Mouse (Mus musculus): ENCODE data around the gene Adgrb2.

The Adgrb2 gene

GRCm38 (mm10) chr4:129984421-129985061 is at the start of gene Adgrb2:
Gene Adgrb2, plus strand, starts transcription at chr4:129984870.
- DNase-seq (ENCODE audit: low spot score) = no peak

DNA sequence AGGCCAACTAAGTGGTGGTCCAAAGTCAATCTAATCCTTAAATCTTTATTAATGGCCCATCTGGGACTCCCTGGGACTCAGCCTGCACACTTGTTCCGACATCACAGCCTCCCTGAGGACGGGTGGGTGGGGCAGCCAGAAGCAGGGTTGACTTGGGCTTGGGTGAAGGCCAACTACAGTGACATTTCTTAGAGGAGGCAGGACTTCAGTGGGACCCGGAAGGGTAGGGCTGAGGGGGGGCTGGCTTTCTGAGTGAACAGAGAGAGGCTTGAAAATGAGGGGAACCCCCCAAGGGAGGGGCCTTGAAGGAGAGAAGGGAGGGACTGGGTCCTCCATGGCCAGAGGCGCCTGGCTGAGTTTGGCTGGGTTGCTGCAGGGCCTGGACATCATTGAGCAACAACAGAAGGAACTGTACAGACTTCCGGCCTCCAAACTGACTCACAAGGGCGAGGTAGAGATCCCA is 33.3 kb upstream of the Adgrb2 start:
- no peak for DNase-seq (ENCODE audit: low spot score)

DNA sequence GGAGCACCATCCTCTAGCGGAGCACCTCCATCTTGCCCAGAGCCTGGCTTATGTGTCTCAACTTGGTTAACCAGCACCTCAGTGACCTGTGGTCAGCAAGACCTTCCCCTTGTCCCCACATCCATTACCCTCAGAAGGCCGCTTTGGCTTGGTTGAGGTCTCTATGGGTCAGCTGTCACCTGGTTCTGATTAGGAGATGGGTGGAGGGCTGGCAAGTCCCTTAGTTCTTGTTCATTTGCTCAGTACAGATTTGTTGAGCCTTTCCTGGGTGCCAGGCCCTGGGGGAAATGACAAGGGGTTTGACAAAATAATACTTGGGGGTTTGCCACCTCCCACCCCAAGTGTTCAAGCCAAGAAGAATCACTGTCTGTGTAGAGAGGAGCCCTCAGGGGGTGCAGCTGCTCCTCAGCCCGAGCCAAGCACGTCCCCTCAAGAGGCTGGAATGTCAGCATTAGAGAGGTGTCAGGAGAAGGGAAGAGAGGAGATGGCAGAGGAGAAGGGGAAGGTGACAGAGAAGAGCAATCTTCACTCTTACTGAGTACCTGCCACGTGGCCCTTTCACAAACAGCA is 32.3 kb upstream of the Adgrb2 start:
- DNase-seq (ENCODE audit: low spot score) = no peak

DNA sequence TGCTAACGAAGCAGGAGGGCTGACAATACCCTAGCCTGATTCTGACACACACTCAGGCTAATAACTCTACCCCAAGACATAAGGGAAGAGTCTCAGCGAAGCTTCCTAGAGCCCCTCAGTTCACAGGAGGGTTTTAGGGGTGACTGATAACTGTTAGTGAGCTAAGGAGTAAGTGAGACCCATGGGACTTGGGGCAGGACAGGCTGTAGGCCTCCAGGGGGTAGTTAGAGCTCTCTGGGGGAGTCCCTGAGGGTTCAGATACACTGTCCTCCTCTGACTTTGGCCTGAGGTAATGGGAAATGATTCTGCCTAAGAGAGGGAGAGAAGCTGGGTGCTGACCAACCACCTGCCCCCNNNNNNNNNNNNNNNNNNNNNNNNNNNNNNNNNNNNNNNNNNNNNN is 30.1 kb upstream of the Adgrb2 start:
- no peak for DNase-seq (ENCODE audit: low spot score)

DNA sequence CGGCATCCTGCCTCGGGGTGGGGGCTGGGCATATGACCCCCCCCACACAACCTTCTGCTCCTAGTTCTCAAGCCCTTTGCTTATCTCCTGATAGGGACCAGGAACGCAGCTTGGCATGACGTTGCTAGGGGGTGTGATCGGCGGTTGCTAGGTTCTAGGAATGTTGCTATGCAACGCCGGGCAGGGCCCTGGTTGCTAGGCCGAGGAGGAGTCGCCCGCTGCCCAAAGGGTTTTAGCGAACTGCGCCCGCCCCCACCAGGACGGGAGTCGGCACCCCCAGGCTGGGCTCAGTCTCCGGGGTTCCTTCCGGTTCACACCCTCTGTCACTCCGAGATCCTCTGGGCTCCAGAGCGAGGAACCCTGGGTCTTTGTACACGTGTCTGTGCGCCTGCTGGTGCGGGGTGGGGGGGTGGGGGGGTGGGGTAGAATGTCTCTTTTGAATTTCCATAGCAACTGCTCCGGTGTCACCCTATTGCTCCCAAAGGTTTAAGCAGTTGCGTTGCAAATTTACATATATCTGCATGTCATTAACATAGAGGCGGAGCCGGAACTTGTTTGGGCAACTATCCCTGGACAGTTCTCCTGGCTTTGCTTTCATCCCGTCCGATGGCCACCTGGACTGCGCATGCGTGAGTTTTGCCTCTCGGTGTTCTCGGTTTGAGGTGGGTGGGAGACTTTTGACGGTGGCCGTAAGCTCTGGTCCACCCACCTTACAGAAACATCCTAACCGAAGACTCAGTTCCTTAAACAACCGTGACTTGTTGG is 24.3 kb upstream of the Adgrb2 start:
- no peak for DNase-seq (ENCODE audit: low spot score)

- DNase-seq (ENCODE audit: low spot score) = no peak
Observed at GRCm38 (mm10) chr4:129965294-129965693, 19.4 kb upstream of the Adgrb2 start.

GRCm38 (mm10) chr4:129966201-129966600 is 18.5 kb upstream of the Adgrb2 start:
- DNase-seq (ENCODE audit: low spot score) = no peak

DNA sequence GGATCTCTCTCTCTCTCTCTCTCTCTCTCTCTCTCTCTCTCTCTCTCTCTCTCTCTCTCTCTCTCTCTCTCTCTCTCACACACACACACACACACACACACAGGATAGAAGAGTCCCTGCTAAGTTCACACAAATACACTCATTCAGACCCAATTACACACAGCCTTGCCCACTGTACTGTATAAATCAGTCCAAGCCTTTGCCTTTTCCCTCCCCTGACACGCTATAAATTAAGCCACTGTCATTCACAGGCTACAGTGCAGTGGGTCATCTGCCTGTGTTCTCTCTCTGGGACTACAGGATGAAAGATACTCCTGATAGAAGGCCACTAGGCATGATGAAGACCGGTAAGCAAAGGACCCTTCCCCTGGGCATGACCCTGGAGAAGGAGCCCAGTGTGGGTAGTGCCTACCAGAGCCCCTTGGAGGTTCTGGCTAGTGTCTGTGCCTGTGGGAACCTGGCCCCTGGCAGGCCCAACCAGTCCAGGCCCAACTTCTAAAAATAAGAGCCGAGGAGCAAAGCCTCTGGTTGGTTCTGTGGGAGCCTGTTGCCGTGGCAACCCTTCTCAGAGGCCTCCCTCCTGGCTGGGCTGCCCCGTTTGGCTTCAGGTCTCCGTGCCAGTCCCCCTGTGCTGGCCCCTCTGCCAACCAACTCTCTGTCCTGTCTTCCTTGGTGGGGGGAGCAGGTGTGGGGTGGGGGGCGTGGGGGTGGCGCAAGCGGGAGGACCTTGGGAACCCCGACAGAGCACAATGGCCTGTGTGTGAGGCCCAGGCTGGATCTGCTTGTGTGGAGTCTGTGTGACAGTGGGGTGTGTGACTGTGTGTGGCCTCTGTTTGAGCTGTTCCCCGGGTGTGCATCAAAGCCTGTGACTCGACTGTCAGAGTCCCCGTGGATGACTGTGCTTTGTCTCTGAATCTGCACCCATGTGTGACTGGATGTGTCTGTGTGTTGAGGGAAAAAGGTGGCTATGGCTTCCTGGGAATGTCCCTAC is 17.4 kb upstream of the Adgrb2 start:
- no peak for DNase-seq (ENCODE audit: low spot score)

- DNase-seq (ENCODE audit: low spot score) = no peak
Observed at GRCm38 (mm10) chr4:129970168-129970567, 14.5 kb upstream of the Adgrb2 start.

DNA sequence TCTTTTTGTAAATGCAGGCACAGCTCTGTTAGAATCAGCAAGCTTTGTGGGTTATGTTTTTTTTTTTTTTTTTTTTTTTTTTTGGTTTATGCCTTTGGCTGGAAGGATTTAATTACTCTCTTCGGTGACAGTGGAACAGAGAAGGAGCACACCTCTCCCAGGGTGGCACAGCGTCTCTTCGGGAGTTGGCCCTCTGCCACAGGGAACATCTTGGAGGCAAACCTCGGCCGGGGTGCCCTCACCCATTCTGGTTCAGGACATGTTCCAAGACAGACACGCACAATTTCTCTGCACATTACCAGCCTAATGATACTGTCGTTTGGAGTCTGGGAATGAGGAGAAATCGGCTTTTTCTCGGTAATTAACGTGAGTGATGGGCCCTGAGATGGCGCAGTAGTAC is 13.8 kb upstream of the Adgrb2 start:
- no peak for DNase-seq (ENCODE audit: low spot score)

DNA sequence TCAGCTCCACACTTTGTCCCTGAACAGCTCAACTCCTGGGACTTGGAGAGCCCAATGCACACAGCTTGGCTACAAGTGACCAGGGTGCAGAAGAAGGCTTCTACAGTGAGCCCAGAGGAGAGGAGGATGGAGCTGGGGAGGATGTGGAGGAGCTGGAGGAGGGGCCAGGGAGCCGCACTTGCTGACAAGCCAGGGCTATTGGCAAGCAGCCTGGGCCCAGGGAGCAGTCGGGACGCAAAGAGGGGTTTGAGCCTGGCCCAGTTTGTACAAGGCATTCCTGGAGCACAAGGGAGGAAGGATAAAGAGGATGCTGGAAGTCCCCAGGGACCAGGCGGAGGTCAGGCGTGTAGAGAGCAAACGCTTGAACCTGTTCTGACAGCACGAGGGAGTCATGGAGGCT is 12.7 kb upstream of the Adgrb2 start:
- no peak for DNase-seq (ENCODE audit: low spot score)

- no peak for DNase-seq (ENCODE audit: low spot score)
Observed at GRCm38 (mm10) chr4:129974285-129974684, 10.4 kb upstream of the Adgrb2 start.

- no peak for DNase-seq (ENCODE audit: low spot score)
Observed at GRCm38 (mm10) chr4:129977256-129977655, 7.4 kb upstream of the Adgrb2 start.

GRCm38 (mm10) chr4:129978227-129978626 is 6.4 kb upstream of the Adgrb2 start:
- DNase-seq (ENCODE audit: low spot score) = no peak

- no peak for DNase-seq (ENCODE audit: low spot score)
Observed at GRCm38 (mm10) chr4:129978930-129979329, 5.7 kb upstream of the Adgrb2 start.

- DNase-seq (ENCODE audit: low spot score) = no peak
Observed at GRCm38 (mm10) chr4:129981657-129982056, 3.0 kb upstream of the Adgrb2 start.

DNA sequence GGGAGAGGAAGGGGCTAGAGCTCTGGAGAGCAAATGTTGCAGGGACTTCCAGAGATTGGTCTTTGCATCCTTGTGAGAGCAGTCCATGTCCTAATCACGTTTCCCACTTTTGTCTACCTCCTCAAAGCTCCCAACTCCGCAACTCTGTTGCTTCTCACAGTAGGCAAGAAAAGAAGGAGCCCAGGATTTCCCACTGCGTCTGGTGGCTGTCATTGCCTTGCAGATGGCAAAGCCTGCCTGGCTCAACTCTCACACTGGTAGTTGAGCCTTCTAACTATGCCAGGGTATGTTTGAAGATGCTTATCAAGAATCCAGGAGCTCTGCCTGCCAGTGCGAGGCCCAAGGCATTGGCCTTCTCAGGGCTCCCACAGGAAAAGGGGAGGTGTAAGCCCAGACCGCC is 1.6 kb upstream of the Adgrb2 start:
- no peak for DNase-seq (ENCODE audit: low spot score)

- no peak for DNase-seq (ENCODE audit: low spot score)
Observed at GRCm38 (mm10) chr4:129983764-129984420, 778 bp upstream of the Adgrb2 start.

GRCm38 (mm10) chr4:129985161-129985670 is 546 bp downstream of the Adgrb2 start:
- no peak for DNase-seq (ENCODE audit: low spot score)

DNA sequence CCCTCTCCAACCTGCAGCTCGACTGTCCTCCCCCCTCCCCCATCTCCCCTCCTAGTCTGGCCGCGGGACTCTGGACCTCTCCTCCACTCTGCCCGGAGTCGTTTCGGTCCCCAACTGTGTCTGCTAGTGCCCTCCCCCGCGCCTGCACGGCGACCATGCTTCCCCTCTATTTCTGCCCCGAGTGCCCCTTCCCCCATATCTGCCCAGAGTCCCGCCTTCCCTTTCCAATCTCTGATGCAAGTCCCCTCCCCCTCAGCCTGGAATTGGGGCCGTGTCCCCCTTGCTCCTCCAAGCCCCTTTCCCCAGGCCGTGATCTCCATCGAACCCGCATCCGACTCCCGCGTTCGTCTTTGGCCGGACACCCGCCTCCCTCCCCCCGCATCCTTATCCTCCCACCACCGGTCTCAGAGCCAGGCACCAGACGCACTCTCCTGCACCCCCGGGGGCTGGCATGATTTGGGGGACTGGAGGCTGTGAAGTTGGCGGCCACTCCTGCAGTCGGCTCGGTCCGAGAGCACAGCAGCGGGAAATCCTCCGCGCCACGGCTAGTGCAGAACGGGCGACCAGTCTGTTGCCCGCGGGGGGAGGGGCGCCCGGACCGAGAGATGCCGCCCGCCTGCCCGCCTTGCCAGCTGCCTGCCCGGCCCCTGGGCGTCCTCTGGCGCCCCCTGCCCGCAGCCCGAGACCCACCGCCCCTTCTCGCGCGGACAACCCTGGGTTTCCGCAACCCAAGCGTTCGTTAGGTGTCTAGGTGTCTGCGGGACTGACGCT is 1.2 kb downstream of the Adgrb2 start:
- DNase-seq (ENCODE audit: low spot score) = no peak

Data from urinary bladder, postnatal 10 days (tissue).